ENCODE assay signal across 8 mouse cellular contexts in genomic region chr10:80226071-80226415, GRCm38 (mm10). TPM values are rescaled to one million over a fixed set of nuclear protein-coding genes. Genes with fewer than 3 reads are reported as not detected.
A peak's percentile ranks its signal among the peaks of the same experiment; 100 is the strongest.
DNase-seq lines count a peak whose midpoint lies in the region; ATAC-seq and TF ChIP-seq lines count a peak whose summit lies in the region.

No protein-coding gene starts in this region.

- ATAC-seq in limb, embryonic 15.5 days (ENCODE audit: insufficient number of reproducible peaks, low FRiP score, low TSS enrichment, low read depth): no peak
- ATAC-seq in stomach, embryonic 16.5 days (ENCODE audit: insufficient read depth, low FRiP score): no peak
- ATAC-seq in erythroid progenitor cell, adult 5-6 weeks (replicated peaks; ENCODE audit: low FRiP score, poor library complexity, severe bottlenecking): no peak

- peak overlapping the region; percentile 73 for H3K4me3 ChIP-seq in gastrocnemius, adult 2 months
- peak overlapping the region; percentile 42 for H3K4me3 ChIP-seq in spleen, adult 2 months (ENCODE audit: extremely low read depth, insufficient read depth, insufficient read length)
- H3K4me3 ChIP-seq in limb, embryonic 15.5 days: peak overlapping the region; percentile 82
- H3K4me3 ChIP-seq in stomach, embryonic 16.5 days (replicated peaks; ENCODE audit: low read length): peak overlapping the region; percentile 86

- no peak for DNase-seq in gastrocnemius, adult 2 months
- no peak for DNase-seq in gastrocnemius, adult 18-20 months (ENCODE audit: low spot score)
- DNase-seq in spleen, adult 2 months (ENCODE audit: low read depth in 1 of 2, low spot score in 2 of 2): no peak
- DNase-seq in spleen, postnatal 14 days (ENCODE audit: low spot score in 2 of 2): no peak
- DNase-seq in natural killer cell, adult 2 months (ENCODE audit: low spot score in 2 of 2): no peak

- 4% methylated on average over 14 of the region's 14 CpGs for WGBS in spleen, adult 2 months
- 0% methylated on average over 14 of the region's 14 CpGs for WGBS in limb, embryonic 15.5 days
- under 1% methylated on average over 14 of the region's 14 CpGs for WGBS in stomach, embryonic 16.5 days

- H3K27me3 ChIP-seq in spleen, adult 2 months (ENCODE audit: control insufficient read depth, insufficient read depth, low read length): no peaks in the 10 kb centered on the region
- H3K27me3 ChIP-seq in limb, embryonic 15.5 days: no peaks in the 10 kb centered on the region
- H3K27me3 ChIP-seq in stomach, embryonic 16.5 days (ENCODE audit: control insufficient read depth, insufficient read depth, low read length): no peaks in the 10 kb centered on the region

- TF ChIP-seq POLR2A in spleen, adult 2 months (IDR thresholded peaks at IDR 0.05; ENCODE audit: low read depth, low read length): no peak

- H3K4me2 ChIP-seq in limb, embryonic 15.5 days: peak overlapping the region; percentile 82
- peak overlapping the region; percentile 55 for H3K4me2 ChIP-seq in stomach, embryonic 16.5 days (ENCODE audit: low read depth, low read length)

- peaks cover 15% of the 10 kb centered on the region for H3K36me3 ChIP-seq in spleen, adult 2 months (ENCODE audit: control insufficient read depth, insufficient read depth, low read length)
- peaks cover 25% of the 10 kb centered on the region for H3K36me3 ChIP-seq in limb, embryonic 15.5 days
- H3K36me3 ChIP-seq in stomach, embryonic 16.5 days (ENCODE audit: control insufficient read depth, insufficient read depth, low read length): peaks cover 16% of the 10 kb centered on the region

- H3K9me3 ChIP-seq in limb, embryonic 15.5 days: no peaks in the 10 kb centered on the region
- no peaks in the 10 kb centered on the region for H3K9me3 ChIP-seq in stomach, embryonic 16.5 days (replicated peaks; ENCODE audit: control insufficient read depth, low read length)

- intact Hi-C loops in gastrocnemius, adult 2 months (cut with DNase I): loop anchor here (2.0 kb wide), 2 partner anchors 19 to 27 kb away; no protein-coding TSS in a partner anchor

- no peaks in the 10 kb centered on the region; the same call in 1 of the 2 replicates for H3K4me1 ChIP-seq in spleen, adult 2 months (ENCODE audit: control insufficient read depth, insufficient read depth, insufficient read length)
- H3K4me1 ChIP-seq in limb, embryonic 15.5 days: peaks cover 42% of the 10 kb centered on the region
- peaks cover 25% of the 10 kb centered on the region for H3K4me1 ChIP-seq in stomach, embryonic 16.5 days (ENCODE audit: control insufficient read depth, insufficient read depth, low read length)

- 0 out of 2 replicates have a peak overlapping the region, but pooled peaks have one; percentile 7 for H3K9ac ChIP-seq in limb, embryonic 15.5 days
- H3K9ac ChIP-seq in stomach, embryonic 16.5 days (ENCODE audit: low read length): peak overlapping the region; percentile 74

- H3K27ac ChIP-seq in gastrocnemius, adult 2 months: peak overlapping the region; percentile 94
- H3K27ac ChIP-seq in spleen, adult 2 months (ENCODE audit: insufficient read depth, low read length): 0 out of 2 replicates have a peak overlapping the region, but pooled peaks have one; percentile 1
- H3K27ac ChIP-seq in limb, embryonic 15.5 days: peak overlapping the region; percentile 96
- peak overlapping the region; percentile 95 for H3K27ac ChIP-seq in stomach, embryonic 16.5 days (ENCODE audit: low read length)

- no peak for TF ChIP-seq CTCF in gastrocnemius, adult 2 months (IDR thresholded peaks at IDR 0.05)
- no peak for TF ChIP-seq CTCF in spleen, adult 2 months (IDR thresholded peaks at IDR 0.05; ENCODE audit: extremely low read depth, insufficient read depth, insufficient read length, insufficient replicate concordance)

RNA-seq across cellular contexts. Expression of gene Mum1, which starts 0.2 kb away (rescaled TPM):
- 10 to 100 TPM; 12.2 to 19.2 TPM for total RNA-seq in gastrocnemius, adult 2 months (2021)
- 10 to 100 TPM; 13.8 to 13.9 TPM for total RNA-seq in gastrocnemius, adult 18-20 months (2021)
- 35.1 and 42.8 TPM in 2 replicates for polyA plus RNA-seq in spleen, adult 2 months (2012; rRNA removed)
- 66.1 and 67.6 TPM in 2 replicates for polyA plus RNA-seq in limb, embryonic 15.5 days (2015; fragmentation: Nextera tagmentation; extraction: Ambion mirVana)
- polyA plus RNA-seq in stomach, embryonic 16.5 days (2015; fragmentation: Nextera tagmentation; extraction: Ambion mirVana): 50.8 and 51.6 TPM in 2 replicates
- total RNA-seq in erythroid progenitor cell, adult 5-6 weeks (2015; ENCODE audit: low replicate concordance): 26.3 and 59.5 TPM in 2 replicates
- 65.3 and 74.2 TPM in 2 replicates for total RNA-seq in erythroid progenitor cell, adult 5-6 weeks (2017; ENCODE audit: low replicate concordance)

RNA-seq across cellular contexts. Expression of gene Ndufs7, which starts 22.9 kb away (rescaled TPM):
- 100 to 1,000 TPM; 496 to 663 TPM for total RNA-seq in gastrocnemius, adult 2 months (2021)
- total RNA-seq in gastrocnemius, adult 18-20 months (2021): 100 to 1,000 TPM; 578 to 613 TPM
- polyA plus RNA-seq in spleen, adult 2 months (2012; rRNA removed): 314 and 402 TPM in 2 replicates
- 301 and 304 TPM in 2 replicates for polyA plus RNA-seq in limb, embryonic 15.5 days (2015; fragmentation: Nextera tagmentation; extraction: Ambion mirVana)
- polyA plus RNA-seq in stomach, embryonic 16.5 days (2015; fragmentation: Nextera tagmentation; extraction: Ambion mirVana): 340 and 344 TPM in 2 replicates
- total RNA-seq in erythroid progenitor cell, adult 5-6 weeks (2015; ENCODE audit: low replicate concordance): 87.6 and 109 TPM in 2 replicates
- total RNA-seq in erythroid progenitor cell, adult 5-6 weeks (2017; ENCODE audit: low replicate concordance): 43.9 and 66.0 TPM in 2 replicates

RNA-seq across cellular contexts. Expression of gene Gamt, which starts 34.8 kb away (rescaled TPM):
- total RNA-seq in gastrocnemius, adult 2 months (2021): 10 to 100 TPM; 14.0 to 28.5 TPM
- total RNA-seq in gastrocnemius, adult 18-20 months (2021): 10 to 100 TPM; 27.4 to 28.7 TPM
- polyA plus RNA-seq in spleen, adult 2 months (2012; rRNA removed): 19.7 and 23.5 TPM in 2 replicates
- polyA plus RNA-seq in limb, embryonic 15.5 days (2015; fragmentation: Nextera tagmentation; extraction: Ambion mirVana): 64.4 and 127 TPM in 2 replicates
- 92.0 and 115 TPM in 2 replicates for polyA plus RNA-seq in stomach, embryonic 16.5 days (2015; fragmentation: Nextera tagmentation; extraction: Ambion mirVana)
- total RNA-seq in erythroid progenitor cell, adult 5-6 weeks (2015; ENCODE audit: low replicate concordance): 1.4 TPM in 1 of 2 replicates, not detected in the other
- total RNA-seq in erythroid progenitor cell, adult 5-6 weeks (2017; ENCODE audit: low replicate concordance): not detected in 2 replicates

RNA-seq across cellular contexts. Expression of gene Dazap1, which starts 35.2 kb away (rescaled TPM):
- total RNA-seq in gastrocnemius, adult 2 months (2021): 10 to 100 TPM; 34.2 to 38.4 TPM
- total RNA-seq in gastrocnemius, adult 18-20 months (2021): 10 to 100 TPM; 34.2 to 38.8 TPM
- 66.8 and 74.5 TPM in 2 replicates for polyA plus RNA-seq in spleen, adult 2 months (2012; rRNA removed)
- polyA plus RNA-seq in limb, embryonic 15.5 days (2015; fragmentation: Nextera tagmentation; extraction: Ambion mirVana): 56.8 and 59.7 TPM in 2 replicates
- 35.8 and 43.9 TPM in 2 replicates for polyA plus RNA-seq in stomach, embryonic 16.5 days (2015; fragmentation: Nextera tagmentation; extraction: Ambion mirVana)
- total RNA-seq in erythroid progenitor cell, adult 5-6 weeks (2015; ENCODE audit: low replicate concordance): 35.6 and 83.6 TPM in 2 replicates
- 72.0 and 102 TPM in 2 replicates for total RNA-seq in erythroid progenitor cell, adult 5-6 weeks (2017; ENCODE audit: low replicate concordance)

RNA-seq across cellular contexts. Expression of gene Efna2, which starts 46.8 kb away (rescaled TPM):
- total RNA-seq in gastrocnemius, adult 2 months (2021): under 1 TPM; 0.23 to 0.73 TPM
- under 1 TPM; 0.24 to 0.48 TPM for total RNA-seq in gastrocnemius, adult 18-20 months (2021)
- 1.3 and 1.8 TPM in 2 replicates for polyA plus RNA-seq in spleen, adult 2 months (2012; rRNA removed)
- 27.0 and 29.3 TPM in 2 replicates for polyA plus RNA-seq in limb, embryonic 15.5 days (2015; fragmentation: Nextera tagmentation; extraction: Ambion mirVana)
- polyA plus RNA-seq in stomach, embryonic 16.5 days (2015; fragmentation: Nextera tagmentation; extraction: Ambion mirVana): 9.3 and 10.5 TPM in 2 replicates
- not detected in 2 replicates for total RNA-seq in erythroid progenitor cell, adult 5-6 weeks (2015; ENCODE audit: low replicate concordance)
- not detected in 2 replicates for total RNA-seq in erythroid progenitor cell, adult 5-6 weeks (2017; ENCODE audit: low replicate concordance)

Comparison
In these comparisons a context has a peak if more than half of its experiments do, and no peak if none do; other contexts are left out.
1. H3K27ac ChIP-seq: peak in every context shown above with its lines; median percentile 96 in limb, embryonic 15.5 days; 95 in stomach, embryonic 16.5 days; 94 in gastrocnemius, adult 2 months; 1 in spleen, adult 2 months.
2. RNA of gene Ndufs7, which starts 22.9 kb away (total RNA-seq): 496 to 663 TPM in gastrocnemius, adult 2 months and 578 to 613 TPM in gastrocnemius, adult 18-20 months; 43.9 to 109 TPM in erythroid progenitor cell, adult 5-6 weeks; every median in the first group is over 4 times any median in the second.
3. RNA of gene Gamt, which starts 34.8 kb away (total RNA-seq): 27.4 to 28.7 TPM in gastrocnemius, adult 18-20 months and 14.0 to 28.5 TPM in gastrocnemius, adult 2 months; 1.4 TPM in erythroid progenitor cell, adult 5-6 weeks; every median in the first group is over 4 times any median in the second.
4. Peak in every context shown above with its lines, with median percentiles within 50 percentile points of each other: H3K4me3 ChIP-seq.